Mouse (Mus musculus) MEL (cell line): Measurements from ENCODE around the gene Tmed9.

Experiments
- BHLHE40 ChIP-seq: IDR thresholded peaks from 2 replicates; pipeline ENCODE4 v1.6.1; 2012; ENCODE audit warnings: low read depth, mild to moderate bottlenecking, inconsistent platforms, low read length, improper control_type of control experiment, borderline replicate concordance
- CHD1 ChIP-seq: IDR thresholded peaks from 2 replicates; pipeline ENCODE4 v1.6.1; 2012; ENCODE audit warnings: low read depth, mild to moderate bottlenecking, inconsistent platforms, low read length, improper control_type of control experiment
- CTCF ChIP-seq, 3 experiments: IDR thresholded peaks in 2 of 3; conservative IDR thresholded peaks in 1 of 3; 2 replicates each; pipeline ENCODE4 v1.5.1; 2011 to 2012; ENCODE audit warnings: low read length in 3 of 3, low read depth in 2 of 3, mild to moderate bottlenecking in 2 of 3, improper control_type of control experiment in 1 of 3, inconsistent platforms in 1 of 3, mixed read lengths in 1 of 3, moderate library complexity in 1 of 3; ENCODE audit not compliant: control insufficient read depth in 1 of 3, insufficient read depth in 1 of 3, poor library complexity in 1 of 3, severe bottlenecking in 1 of 3
- ELF1 ChIP-seq: IDR thresholded peaks from 2 replicates; pipeline ENCODE4 v1.6.1; 2014; ENCODE audit warnings: low read depth, mild to moderate bottlenecking, inconsistent platforms, low read length, improper control_type of control experiment, moderate library complexity
- NRF1 ChIP-seq: IDR thresholded peaks from 2 replicates; pipeline ENCODE4 v1.6.1; 2014; ENCODE audit warnings: low read depth, mild to moderate bottlenecking, inconsistent platforms, low read length, improper control_type of control experiment, moderate library complexity; ENCODE audit not compliant: poor library complexity, insufficient read depth, severe bottlenecking
- USF2 ChIP-seq, 2 experiments: IDR thresholded peaks; 2 replicates each; pipeline ENCODE4 v1.6.1; 2011 to 2012; ENCODE audit warnings: improper control_type of control experiment in 2 of 2, low read length in 2 of 2, borderline replicate concordance in 1 of 2, inconsistent platforms in 1 of 2, low read depth in 1 of 2, mild to moderate bottlenecking in 1 of 2; ENCODE audit not compliant: insufficient read depth in 1 of 2

DNA sequence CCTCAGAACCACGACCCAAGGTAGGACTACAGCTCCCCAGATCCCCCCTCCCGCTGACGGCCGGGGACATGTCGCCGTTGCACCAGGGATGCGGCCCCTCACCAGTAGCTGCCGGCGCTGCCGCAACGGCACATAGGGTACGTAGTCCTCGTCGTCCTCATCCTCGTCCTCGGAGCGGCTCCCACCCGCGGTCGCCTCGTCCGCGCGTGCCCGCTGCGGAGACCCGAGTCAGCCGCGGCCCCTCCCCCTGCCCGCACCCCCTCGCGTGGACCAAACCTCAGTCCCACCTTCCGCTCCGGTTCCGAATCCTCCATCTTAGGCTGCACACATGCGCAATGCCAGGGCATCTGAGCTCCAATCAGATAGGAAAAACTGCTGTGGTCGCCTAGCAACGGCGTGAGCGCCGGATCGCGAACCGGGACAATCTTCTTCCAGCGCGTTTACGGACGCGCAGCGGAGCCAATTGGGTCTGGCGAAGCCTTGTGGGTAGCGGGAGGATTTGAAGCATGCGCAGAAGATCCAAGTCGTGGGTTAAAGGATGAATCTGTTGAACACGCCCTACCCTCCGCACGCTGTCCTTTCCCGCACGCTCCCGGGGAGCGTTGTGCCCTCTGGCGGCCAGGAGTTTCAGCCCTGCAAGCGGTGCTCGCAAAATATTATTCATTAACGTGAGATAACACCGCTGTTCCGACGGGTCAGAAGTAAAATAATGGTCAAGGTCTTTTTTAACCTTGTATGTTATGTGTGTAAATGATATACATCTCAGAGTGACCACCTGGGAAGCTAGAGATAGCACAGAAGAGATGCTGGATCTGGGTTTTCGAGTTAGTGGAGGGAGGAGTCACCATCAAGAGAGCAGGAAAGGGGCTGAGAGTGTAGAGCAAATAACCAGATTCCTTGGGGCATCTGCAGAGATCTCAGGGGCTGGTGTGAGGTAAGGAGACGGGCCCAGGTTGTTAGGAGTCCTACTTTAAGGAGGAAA lies 37.0 kb upstream of the Tmed9 start, which contains the start of gene Ddx41:
- TF ChIP-seq CHD1 (no peak), BHLHE40 (no peak; the same call in 1 of the 2 replicates), ELF1 (peak; percentile 86), NRF1 (peak; percentile 84), USF2 (IDR thresholded peaks at IDR 0.05; ENCODE audit: borderline replicate concordance in 1 of 2, insufficient read depth in 1 of 2, low read depth in 1 of 2, low read length in 2 of 2) (no peak), CTCF (IDR thresholded peaks at IDR 0.05 in 2 of 3, conservative IDR thresholded peaks at IDR 0.05 in 1 of 3; ENCODE audit: control insufficient read depth in 1 of 3, insufficient read depth in 1 of 3, low read depth in 2 of 3, low read length in 3 of 3, poor library complexity in 1 of 3, severe bottlenecking in 1 of 3) (peak; percentile 87 to 92 (median 89))
